In the genomic region with DNA sequence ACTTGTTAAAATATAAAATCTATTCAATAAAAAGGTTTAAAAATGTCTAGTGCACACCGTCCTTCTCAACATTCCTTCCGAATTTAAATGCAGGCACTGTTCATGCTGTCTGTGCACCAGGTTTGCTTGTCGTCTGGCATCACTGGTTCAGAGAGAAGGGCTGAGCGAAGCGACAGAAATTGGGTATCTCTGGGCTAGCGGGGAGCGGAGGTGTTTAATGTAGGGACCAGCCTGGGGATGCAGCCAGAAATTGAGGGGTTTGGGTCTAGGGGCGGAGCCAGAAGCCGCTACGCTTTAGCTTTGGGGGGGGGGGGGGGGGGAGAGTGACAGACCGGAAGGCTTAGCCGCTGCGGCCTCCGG, we compare ENCODE assay signal across 8 mouse cellular contexts. TPM values are rescaled to one million over a fixed set of nuclear protein-coding genes. Genes with fewer than 3 reads are reported as not detected.
DNase-seq lines count a peak whose midpoint lies in the region; ATAC-seq lines count a peak whose summit lies in the region.

No protein-coding gene starts in this region.

- peak overlapping the region; percentile 88 for H3K4me3 ChIP-seq in embryonic facial prominence, embryonic 12.5 days
- peak overlapping the region; percentile 62 for H3K4me3 ChIP-seq in intestine, embryonic 15.5 days (replicated peaks)
- peak overlapping the region; percentile 74 for H3K4me3 ChIP-seq in neural tube, embryonic 12.5 days

- H3K4me1 ChIP-seq in embryonic facial prominence, embryonic 12.5 days, result peaks cover 7% of the 10 kb centered on the region
- H3K4me1 ChIP-seq in intestine, embryonic 15.5 days (replicated peaks), result peaks cover 6% of the 10 kb centered on the region
- peaks cover 8% of the 10 kb centered on the region for H3K4me1 ChIP-seq in neural tube, embryonic 12.5 days

- no peaks in the 10 kb centered on the region for H3K27me3 ChIP-seq in embryonic facial prominence, embryonic 12.5 days
- no peaks in the 10 kb centered on the region for H3K27me3 ChIP-seq in intestine, embryonic 15.5 days (replicated peaks)
- no peaks in the 10 kb centered on the region for H3K27me3 ChIP-seq in neural tube, embryonic 12.5 days (replicated peaks)

- WGBS in embryonic facial prominence, embryonic 12.5 days, result 5% methylated on average over 10 of the region's 14 CpGs
- under 1% methylated on average over 14 of the region's 14 CpGs for WGBS in intestine, embryonic 15.5 days
- 3% methylated on average over 14 of the region's 14 CpGs for WGBS in neural tube, embryonic 12.5 days

- no peak for ATAC-seq in embryonic facial prominence, embryonic 12.5 days (ENCODE audit: insufficient number of reproducible peaks, insufficient read depth, low FRiP score, low TSS enrichment)
- no peak for ATAC-seq in intestine, embryonic 15.5 days
- no peak for ATAC-seq in neural tube, embryonic 12.5 days (ENCODE audit: low FRiP score, low read depth)

- H3K4me2 ChIP-seq in embryonic facial prominence, embryonic 12.5 days (replicated peaks), result peak overlapping the region; percentile 80
- peak overlapping the region; percentile 68 for H3K4me2 ChIP-seq in intestine, embryonic 15.5 days (replicated peaks)
- H3K4me2 ChIP-seq in neural tube, embryonic 12.5 days (replicated peaks), result peak overlapping the region; percentile 87

- peak overlapping the region; percentile 74 for H3K27ac ChIP-seq in embryonic facial prominence, embryonic 12.5 days
- peak overlapping the region; percentile 66; the same call in 1 of the 2 replicates for H3K27ac ChIP-seq in intestine, embryonic 15.5 days
- H3K27ac ChIP-seq in neural tube, embryonic 12.5 days, result no peak overlapping the region; the same call in 1 of the 2 replicates

- peak; percentile 47 for DNase-seq in layer of hippocampus, adult 9-10 months (ENCODE audit: low spot score)
- no peak for DNase-seq in layer of hippocampus, adult 8-10 months (ENCODE audit: low spot score in 2 of 2)
- DNase-seq in adrenal gland, adult 8-10 months, result no peak
- no peak for DNase-seq in testis, postnatal 10 days (ENCODE audit: low spot score)
- DNase-seq in retina, postnatal 1 day, result no peak

- no peaks in the 10 kb centered on the region for H3K9me3 ChIP-seq in embryonic facial prominence, embryonic 12.5 days
- no peaks in the 10 kb centered on the region for H3K9me3 ChIP-seq in intestine, embryonic 15.5 days
- no peaks in the 10 kb centered on the region for H3K9me3 ChIP-seq in neural tube, embryonic 12.5 days

- no peaks in the 10 kb centered on the region for H3K36me3 ChIP-seq in embryonic facial prominence, embryonic 12.5 days
- H3K36me3 ChIP-seq in intestine, embryonic 15.5 days, result no peaks in the 10 kb centered on the region
- no peaks in the 10 kb centered on the region for H3K36me3 ChIP-seq in neural tube, embryonic 12.5 days

- peak overlapping the region; percentile 50 for H3K9ac ChIP-seq in embryonic facial prominence, embryonic 12.5 days
- peak overlapping the region; percentile 48 for H3K9ac ChIP-seq in intestine, embryonic 15.5 days
- peak overlapping the region; percentile 77 for H3K9ac ChIP-seq in neural tube, embryonic 12.5 days

RNA-seq across cellular contexts. Expression of a gene that starts 0.3 kb away (rescaled TPM):
- total RNA-seq in layer of hippocampus, adult 8-10 months (2022), result 10 to 100 TPM; 79.2 to 87.2 (median 80.7) TPM
- polyA plus RNA-seq in embryonic facial prominence, embryonic 12.5 days (2016; fragmentation: Nextera tagmentation; extraction: Ambion mirVana), result 61.8 and 67.9 TPM in 2 replicates
- 60.9 and 63.0 TPM in 2 replicates for polyA plus RNA-seq in intestine, embryonic 15.5 days (2015; fragmentation: Nextera tagmentation; extraction: Ambion mirVana)
- polyA plus RNA-seq in neural tube, embryonic 12.5 days (2016; fragmentation: Nextera tagmentation; extraction: Ambion mirVana), result 93.0 and 93.1 TPM in 2 replicates
- total RNA-seq in adrenal gland, adult 8-10 months (2022), result 100 to 1,000 TPM; 103 to 127 (median 115) TPM

RNA-seq across cellular contexts. Expression of a gene that starts 43.0 kb away (rescaled TPM):
- total RNA-seq in layer of hippocampus, adult 8-10 months (2022), result under 1 TPM; 0.31 to 0.59 (median 0.34) TPM
- polyA plus RNA-seq in embryonic facial prominence, embryonic 12.5 days (2016; fragmentation: Nextera tagmentation; extraction: Ambion mirVana), result 0.04 and 0.06 TPM in 2 replicates
- 0.16 and 0.20 TPM in 2 replicates for polyA plus RNA-seq in intestine, embryonic 15.5 days (2015; fragmentation: Nextera tagmentation; extraction: Ambion mirVana)
- polyA plus RNA-seq in neural tube, embryonic 12.5 days (2016; fragmentation: Nextera tagmentation; extraction: Ambion mirVana), result not detected in 2 replicates
- total RNA-seq in adrenal gland, adult 8-10 months (2022), result under 1 TPM in 3 of 4 experiments, not detected in 1; 0.13 to 0.18 (median 0.17) TPM
